Mouse (Mus musculus) lung, postnatal 0 days (tissue): Measurements from ENCODE around the gene Dcakd.

Experiments
- CTCF ChIP-seq: IDR thresholded peaks from 2 replicates; pipeline ENCODE4 v1.5.1; 2016; ENCODE audit warnings: antibody characterized with exemption, mild to moderate bottlenecking
- EP300 ChIP-seq: IDR thresholded peaks from 2 replicates; pipeline ENCODE4 v1.6.1; 2016; ENCODE audit warnings: antibody characterized with exemption, mild to moderate bottlenecking, control low read depth

DNA sequence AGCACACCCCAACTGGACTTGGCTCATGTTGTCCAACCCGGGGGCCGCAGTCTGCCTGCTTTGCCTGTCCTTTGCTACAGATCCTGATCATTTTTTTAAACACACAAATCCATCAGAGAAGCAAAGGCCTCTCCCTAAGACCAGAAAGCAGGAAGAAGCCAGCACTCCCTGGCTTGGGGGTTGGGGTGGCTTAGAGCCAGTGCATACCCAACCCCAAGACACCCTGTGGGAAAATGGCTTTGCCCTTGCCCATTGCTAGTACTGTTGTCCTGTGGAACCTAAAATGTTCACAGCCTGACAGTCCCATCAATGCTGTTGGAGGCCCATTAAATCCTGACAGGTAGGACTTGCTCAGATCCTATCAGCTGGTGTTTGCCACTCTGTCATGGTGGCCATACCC is 41.6 kb upstream of the Dcakd start:
- TF ChIP-seq CTCF (no peak), EP300 (no peak)
